Mouse (Mus musculus): ENCODE results near the gene Rnf113a2.

DNA sequence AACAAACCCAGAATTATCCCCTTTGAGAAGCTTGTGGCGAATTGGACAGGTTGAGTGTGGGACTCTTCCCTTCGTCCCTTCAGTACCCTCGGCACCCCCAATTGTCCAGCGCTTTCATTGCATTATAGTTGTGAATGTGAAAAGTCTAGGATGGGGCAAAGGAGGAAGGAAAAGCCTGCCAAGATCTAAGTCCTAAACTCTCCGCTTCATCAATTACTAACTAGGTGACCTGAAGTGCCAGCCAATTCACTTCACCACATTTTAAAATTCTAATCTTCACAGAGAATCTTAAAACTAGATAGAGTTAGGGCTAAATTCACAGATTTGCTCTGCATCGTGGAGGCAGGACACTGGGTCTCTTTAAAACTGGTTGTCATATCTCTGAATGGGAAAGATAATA lies 31.2 kb downstream of the Rnf113a2 start:
- TF ChIP-seq CTCF (IDR thresholded peaks at IDR 0.05; ENCODE audit: borderline replicate concordance, extremely low read depth, insufficient read depth, insufficient read length): no peak
- no peak for TF ChIP-seq POLR2A (IDR thresholded peaks at IDR 0.05; ENCODE audit: borderline replicate concordance, extremely low read depth, insufficient read depth, insufficient read length, poor library complexity, severe bottlenecking)
